Mouse (Mus musculus): ENCODE data around the gene Olfr54. TPM values are rescaled to one million over a fixed set of nuclear protein-coding genes. Genes with fewer than 3 reads are reported as not detected.

The Olfr54 gene
- polyA plus RNA-seq, 1 experiment: not detected

Other genes with a start within 250 kb of the Olfr54 start
- 17.3 and 22.2 TPM in 2 replicates for gene Zfp354c, start 186.5 kb upstream of the Olfr54 start, polyA plus RNA-seq (2012; rRNA removed)
- 1.9 TPM in 2 replicates for gene Zfp879, start 172.7 kb upstream of the Olfr54 start, polyA plus RNA-seq (2012; rRNA removed)
- 0.04 TPM in 1 of 2 replicates, not detected in the other for gene Grm6, start 163.6 kb upstream of the Olfr54 start, polyA plus RNA-seq (2012; rRNA removed)
- gene Zfp454, start 126.6 kb upstream of the Olfr54 start, polyA plus RNA-seq (2012; rRNA removed): 5.6 and 6.0 TPM in 2 replicates
- 16.1 and 19.2 TPM in 2 replicates for gene Zfp2, start 98.1 kb upstream of the Olfr54 start, polyA plus RNA-seq (2012; rRNA removed)
- 2.6 and 2.8 TPM in 2 replicates for gene Zfp354b, start 82.6 kb upstream of the Olfr54 start, polyA plus RNA-seq (2012; rRNA removed)
- gene 4933414I15Rik, start 70.5 kb upstream of the Olfr54 start, polyA plus RNA-seq (2012; rRNA removed): not detected in 2 replicates
- gene Prop1, start 60.5 kb upstream of the Olfr54 start, polyA plus RNA-seq (2012; rRNA removed): not detected in 2 replicates
- not detected in 2 replicates for gene Olfr1378, start 47.7 kb upstream of the Olfr54 start, polyA plus RNA-seq (2012; rRNA removed)
- not detected in 2 replicates for gene Olfr1377, start 32.3 kb upstream of the Olfr54 start, polyA plus RNA-seq (2012; rRNA removed)
- not detected in 2 replicates for gene Olfr51, start 10.6 kb upstream of the Olfr54 start, polyA plus RNA-seq (2012; rRNA removed)
- gene Olfr1375, start 33.9 kb downstream of the Olfr54 start, polyA plus RNA-seq (2012; rRNA removed): not detected in 2 replicates
- 9.8 and 12.5 TPM in 2 replicates for gene Zfp354a, start 45.0 kb downstream of the Olfr54 start, polyA plus RNA-seq (2012; rRNA removed)
- not detected in 2 replicates for gene Gm12569, start 206.2 kb downstream of the Olfr54 start, polyA plus RNA-seq (2012; rRNA removed)
- 221 and 232 TPM in 2 replicates for gene Clk4, start 247.5 kb downstream of the Olfr54 start, polyA plus RNA-seq (2012; rRNA removed)
- 0.34 and 0.44 TPM in 2 replicates for gene BC049762, start 248.8 kb downstream of the Olfr54 start, polyA plus RNA-seq (2012; rRNA removed)

All from frontal cortex, adult 2 months (tissue).